Mouse (Mus musculus) CH12.LX (cell line): ENCODE measurements around the gene P4ha3.

Source experiments
- CTCF ChIP-seq, 2 experiments: IDR thresholded peaks in 1 of 2; conservative IDR thresholded peaks in 1 of 2; 2 replicates each; pipeline ENCODE4 v1.5.1; 2011 to 2012; ENCODE audit warnings: low read depth in 2 of 2, low read length in 2 of 2, improper control_type of control experiment in 1 of 2, inconsistent platforms in 1 of 2, mild to moderate bottlenecking in 1 of 2, moderate library complexity in 1 of 2
- IRF4 ChIP-seq: IDR thresholded peaks from 2 replicates; pipeline ENCODE4 v1.6.1; 2014; ENCODE audit warnings: low read depth, mild to moderate bottlenecking, inconsistent platforms, low read length, improper control_type of control experiment
- MXI1 ChIP-seq: IDR thresholded peaks from 2 replicates; pipeline ENCODE4 v1.6.1; 2011; ENCODE audit warnings: mild to moderate bottlenecking, low read depth, low read length, improper control_type of control experiment
- USF2 ChIP-seq: conservative IDR thresholded peaks from 2 replicates; pipeline ENCODE4 v1.6.1; 2011; ENCODE audit warnings: low read depth, low read length, improper control_type of control experiment

DNA sequence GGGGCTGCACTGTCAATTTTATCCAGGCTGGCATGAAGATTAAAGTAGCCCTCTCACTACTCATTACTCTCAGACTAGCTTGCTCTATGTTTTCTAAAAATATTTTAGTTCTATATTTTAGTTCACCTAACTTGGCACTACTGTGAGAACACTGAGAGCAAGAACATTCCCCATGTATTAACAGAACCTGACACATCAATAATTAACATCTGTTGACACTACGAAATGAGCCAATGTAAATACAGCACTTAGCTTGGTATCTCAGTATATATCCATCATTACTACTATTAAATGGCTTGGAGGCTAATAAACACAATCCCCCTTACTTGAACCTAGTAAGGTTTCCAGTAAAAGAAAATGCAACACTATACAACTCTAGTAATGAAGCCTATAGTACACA, 71.4 kb downstream of the P4ha3 start:
- TF ChIP-seq USF2 (no peak), MXI1 (no peak), CTCF (conservative IDR thresholded peaks at IDR 0.05 in 1 of 2, IDR thresholded peaks at IDR 0.05 in 1 of 2; ENCODE audit: low read depth in 2 of 2, low read length in 2 of 2) (no peak), IRF4 (no peak)
